Mouse (Mus musculus) testis, postnatal 10 days (tissue): ENCODE results near the gene Dpp7.

Experiments used
- DNase-seq: peaks from one replicate; pipeline ENCODE4 v3.0.0; 2021; ENCODE audit warnings: low spot score

Dpp7 gene

DNA sequence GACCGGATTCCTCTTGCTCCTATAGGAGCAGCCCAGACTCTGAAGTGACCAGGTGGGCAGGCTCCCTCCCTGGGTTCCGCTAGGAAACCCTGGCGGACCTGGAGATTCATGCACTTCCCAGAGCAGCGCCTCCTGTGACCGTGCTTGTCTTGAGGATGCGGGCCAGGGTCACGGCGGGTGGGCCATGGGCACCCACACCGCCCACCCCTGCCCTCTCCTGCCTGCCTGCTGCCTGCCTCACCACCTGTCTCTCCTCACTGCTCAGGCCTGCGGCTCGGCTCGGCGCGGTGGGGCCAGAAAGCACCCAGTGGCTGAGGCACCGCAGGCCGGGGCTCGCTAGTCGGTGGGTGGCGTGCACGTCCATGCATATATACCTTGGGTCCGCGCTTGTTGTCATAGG lies 45.2 kb downstream of the Dpp7 start:
- no peak for DNase-seq

DNA sequence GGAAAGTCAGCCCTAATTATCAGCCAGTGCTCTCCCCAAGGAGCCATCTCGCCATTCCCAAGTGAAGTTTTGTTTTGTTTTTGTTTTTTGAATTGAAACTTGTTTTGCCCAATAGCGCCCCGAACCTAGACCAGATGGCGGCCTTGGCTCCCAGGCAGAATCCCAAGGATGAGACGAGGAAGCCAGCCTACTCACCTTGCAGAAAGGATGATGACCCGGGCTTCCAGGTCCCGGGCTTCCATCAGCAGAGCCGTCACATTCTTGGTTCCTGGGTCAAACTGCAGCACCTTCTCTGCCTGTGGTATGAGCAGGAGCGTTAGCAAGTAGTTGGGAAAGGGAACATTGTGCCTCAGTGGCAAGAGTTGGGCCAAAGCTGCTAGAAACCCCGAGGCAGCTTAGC lies 46.0 kb downstream of the Dpp7 start:
- no peak for DNase-seq

DNA sequence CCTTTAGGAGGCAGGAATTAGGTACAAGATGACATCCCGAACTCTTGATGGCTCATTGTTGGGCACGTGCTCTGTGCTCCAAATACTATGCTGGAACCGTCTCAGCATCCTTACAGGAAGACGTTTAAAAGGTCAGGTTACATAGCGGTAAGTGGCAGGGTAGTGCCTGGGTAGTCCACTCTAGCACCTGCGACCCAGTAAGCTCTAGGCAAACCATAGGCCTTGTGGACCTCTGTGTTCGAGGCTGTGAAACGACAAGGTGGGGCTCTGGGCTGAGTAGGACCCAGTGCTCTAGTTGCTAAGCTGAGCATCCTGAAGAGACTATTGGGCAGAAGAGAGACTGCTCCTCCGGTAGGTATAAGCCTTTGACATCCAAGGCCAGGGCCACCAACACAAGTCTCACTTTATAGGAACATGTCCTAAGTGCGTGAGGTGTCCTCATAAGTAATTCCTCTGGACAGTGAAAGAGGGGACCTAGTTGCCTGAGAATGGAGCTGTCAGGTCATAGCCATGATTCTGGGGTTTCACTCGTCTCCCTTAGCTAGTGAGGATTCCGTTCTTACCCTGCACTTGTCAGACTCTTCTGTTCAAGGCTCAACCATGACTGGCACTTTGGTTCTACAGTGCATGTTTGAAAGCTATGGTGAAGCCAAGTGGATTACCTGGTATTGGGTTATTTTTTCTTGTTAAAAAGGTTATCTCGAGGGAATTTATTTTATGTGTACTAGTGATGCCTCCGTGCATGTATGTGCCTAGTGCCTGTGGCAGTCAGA lies 50.4 kb downstream of the Dpp7 start:
- no peak for DNase-seq

DNA sequence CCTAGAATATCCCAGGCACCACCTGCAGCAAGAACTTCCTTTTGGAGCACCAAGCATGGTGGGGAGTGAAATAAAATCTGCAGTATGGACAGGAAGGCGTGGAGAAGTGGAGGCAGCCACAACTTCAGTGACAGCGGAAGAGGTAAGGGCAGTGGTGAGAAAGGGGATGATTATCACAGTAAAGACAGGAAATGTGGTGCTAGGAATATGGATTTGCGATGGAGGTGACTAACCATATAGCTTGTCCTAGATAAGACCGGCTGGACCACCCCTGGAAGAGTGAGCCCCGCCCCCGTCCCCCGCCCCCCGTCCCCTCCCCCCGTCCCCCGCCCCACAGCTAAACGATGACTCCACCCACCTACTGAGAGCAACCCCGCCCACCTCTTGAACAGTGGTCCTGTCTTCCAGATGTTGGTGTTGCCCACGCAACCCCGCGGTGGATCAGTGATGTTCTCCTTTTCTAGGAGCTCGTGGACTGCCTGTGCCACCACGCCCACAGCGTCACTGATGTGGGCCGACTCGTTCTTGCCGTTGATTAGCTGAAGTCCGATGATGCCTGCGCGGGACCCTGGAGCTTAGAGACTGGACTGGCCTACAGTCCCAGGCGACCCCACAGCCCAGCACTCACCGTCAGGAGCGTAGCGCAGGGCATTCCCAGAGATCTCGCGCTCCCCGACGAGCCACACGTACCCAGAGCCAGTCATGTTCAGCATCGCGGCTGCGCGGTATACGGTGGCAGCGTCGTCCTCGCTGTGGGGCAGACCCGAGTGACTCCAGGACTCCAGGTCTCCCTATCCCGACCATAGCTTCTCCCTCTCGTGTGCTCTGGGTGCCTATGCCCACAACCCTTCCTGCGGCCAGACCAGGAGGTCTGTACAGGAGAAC lies 51.3 kb downstream of the Dpp7 start:
- peak; percentile 67 for DNase-seq

DNA sequence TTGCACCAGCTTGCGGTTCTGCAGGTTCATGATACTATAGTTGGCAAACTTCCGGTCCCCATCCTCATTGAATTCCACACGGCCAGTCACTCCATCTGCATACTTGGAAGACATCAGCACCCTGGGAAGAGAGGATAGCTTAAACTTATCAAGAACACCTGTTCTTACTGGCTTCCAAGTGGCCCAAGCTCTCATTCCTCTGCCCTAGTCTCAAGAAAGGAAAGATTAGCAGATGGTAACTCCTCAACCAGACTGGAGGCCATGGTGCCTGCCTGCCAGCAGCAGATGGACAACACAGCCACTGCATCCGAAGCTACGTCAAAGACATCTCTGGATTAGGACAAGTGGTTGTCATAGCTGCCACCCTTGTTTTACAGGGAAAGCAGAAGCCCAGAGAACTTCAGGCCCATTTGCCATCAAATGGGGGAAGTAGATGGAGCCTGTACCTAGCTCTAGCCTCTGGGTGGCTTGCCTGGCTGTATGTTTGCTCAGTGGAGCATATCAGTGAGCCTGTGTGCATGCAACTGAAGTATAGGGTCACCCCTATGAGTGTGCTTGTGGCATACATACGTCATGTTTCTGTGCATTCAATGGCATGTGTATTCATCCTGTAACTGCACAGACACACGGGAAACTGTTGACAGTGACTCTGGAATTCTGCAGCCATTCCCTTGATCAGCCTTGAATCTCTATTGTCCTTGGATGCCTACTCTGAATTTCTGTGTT lies 52.1 kb downstream of the Dpp7 start:
- no peak for DNase-seq

DNA sequence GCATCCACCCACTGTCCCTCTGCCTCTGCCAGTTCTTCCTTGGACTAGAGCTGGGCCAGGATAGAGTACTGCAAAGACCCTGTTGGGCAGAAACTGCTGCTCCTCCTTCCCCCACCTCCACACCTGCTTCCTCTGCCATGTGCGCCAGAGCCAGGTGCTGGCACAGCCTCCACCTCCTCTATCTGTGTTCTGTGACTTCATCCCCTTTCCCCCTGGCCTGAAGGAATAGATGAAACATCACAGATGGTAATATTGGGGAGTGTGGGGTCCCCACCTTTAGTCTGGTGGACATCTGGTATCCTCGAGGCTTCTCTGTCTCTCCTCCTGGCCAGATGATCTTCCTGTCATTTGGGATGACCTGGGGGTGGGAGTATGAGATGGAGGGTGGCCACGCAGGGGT lies 52.7 kb downstream of the Dpp7 start:
- no peak for DNase-seq
